Mouse (Mus musculus) retina, postnatal 1 day (tissue): ENCODE measurements around the gene Olfr125.

Experiments
- DNase-seq: peaks from one replicate; pipeline ENCODE4 v3.0.0-alpha.2; 2012

Gene Olfr125

GRCm38 (mm10) chr17:37832649-37833048 lies at the start of gene Olfr125:
Gene Olfr125, plus strand, starts transcription at chr17:37832949.
- no peak for DNase-seq

GRCm38 (mm10) chr17:37793229-37793628 lies 39.5 kb upstream of the Olfr125 start, which contains the start of gene Olfr123:
Gene Olfr123, plus strand, starts transcription at chr17:37793529.
- DNase-seq = no peak

- no peak for DNase-seq
These were observed 33.2 kb upstream of the Olfr125 start, which contains the start of gene Olfr124 for GRCm38 (mm10) chr17:37799588-37799987. Gene Olfr124, plus strand, starts transcription at chr17:37799888.

GRCm38 (mm10) chr17:37847183-37847582 lies 14.4 kb downstream of the Olfr125 start, which contains the start of gene Olfr126:
Gene Olfr126, plus strand, starts transcription at chr17:37847483.
- no peak for DNase-seq

GRCm38 (mm10) chr17:37863901-37864300 lies 31.2 kb downstream of the Olfr125 start:
- DNase-seq = no peak

GRCm38 (mm10) chr17:37869676-37870205 lies 37.0 kb downstream of the Olfr125 start:
- DNase-seq = no peak

- DNase-seq = no peak
These were observed 41.1 kb downstream of the Olfr125 start for GRCm38 (mm10) chr17:37873830-37874229.
